Mouse (Mus musculus): Measurements from ENCODE around the gene Cacng1.

Gene Cacng1

DNA sequence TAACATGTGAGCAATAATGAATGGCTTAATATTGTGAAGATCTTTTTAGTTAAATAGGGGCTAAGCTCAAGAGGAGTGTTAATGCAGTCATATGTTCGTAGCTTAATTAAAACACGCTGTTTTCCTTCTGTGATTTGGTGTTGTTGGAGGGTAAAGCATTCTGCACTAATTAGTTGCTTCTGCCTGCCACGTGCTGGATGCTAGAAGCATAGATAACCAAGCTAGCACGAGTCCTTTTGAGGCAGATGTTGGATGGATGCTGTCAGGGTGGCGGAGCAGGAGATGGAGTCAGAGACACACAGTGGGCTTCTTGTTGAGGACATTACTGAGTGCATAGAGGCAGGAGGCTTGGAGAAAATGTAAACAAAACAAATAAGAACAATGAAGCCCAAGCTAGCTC, 59.2 kb downstream of the Cacng1 start:
- DNase-seq (ENCODE audit: low spot score in 2 of 2): no peak

- DNase-seq (ENCODE audit: low spot score in 2 of 2): no peak
Measured at GRCm38 (mm10) chr11:107655538-107655937, 60.8 kb downstream of the Cacng1 start.

Data from spleen, postnatal 14 days (tissue).